Mouse (Mus musculus) layer of hippocampus, adult 8-10 months (tissue): ENCODE results near the gene Kcnk13. TPM values are rescaled to one million over a fixed set of nuclear protein-coding genes. Genes with fewer than 3 reads are reported as not detected.

Experiments used
- DNase-seq, 2 experiments: peaks; one replicate each; pipeline ENCODE4 v3.0.0; 2022; ENCODE audit warnings: low spot score in 2 of 2
- total RNA-seq, 4 experiments: library from RNA; stranded (reverse); gene quantifications; 2 replicates each; pipeline ENCODE4 v1.2.4; 2022

Kcnk13 gene
- total RNA-seq, 4 experiments from 2014 or later = 8.7 to 10.1 (median 8.9) TPM

DNA sequence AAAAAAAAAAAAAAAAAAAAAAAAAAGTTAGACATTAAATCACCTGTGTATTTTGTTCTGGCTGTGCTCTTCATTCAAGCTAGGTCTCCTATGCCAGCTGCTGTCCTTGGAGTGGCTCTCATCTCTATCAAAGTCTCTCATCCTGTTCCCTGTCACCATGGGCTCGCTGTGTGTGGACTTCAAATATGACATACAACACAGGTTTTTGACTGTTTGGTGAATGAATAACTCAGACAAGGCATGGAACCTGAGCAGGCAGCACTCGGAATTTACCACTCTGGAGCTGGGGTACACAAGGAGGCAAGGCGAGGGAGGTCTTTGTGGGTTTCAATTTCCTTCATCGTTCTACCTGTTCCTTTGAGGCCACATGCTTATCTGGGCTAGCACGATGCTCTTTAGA lies 50.8 kb downstream of the Kcnk13 start:
- no peak for DNase-seq

DNA sequence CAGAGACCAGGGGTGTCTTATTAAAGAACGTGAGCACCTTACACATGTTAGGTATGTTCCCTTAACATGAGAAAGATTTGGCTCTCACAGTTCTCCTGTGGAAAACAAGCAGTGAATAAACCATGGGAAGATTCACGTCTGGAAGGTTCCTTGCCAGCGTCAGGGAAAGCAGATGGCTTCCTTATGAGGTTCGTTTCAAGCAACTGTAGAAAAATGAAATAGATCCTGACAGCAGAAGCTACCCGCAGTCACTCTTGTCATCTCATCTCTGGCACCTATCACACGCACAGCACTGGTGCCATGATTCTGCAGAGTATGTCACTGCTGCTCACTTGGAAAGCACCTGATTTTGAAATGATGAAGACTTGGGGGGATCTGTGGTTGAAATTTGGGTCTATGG lies 53.4 kb downstream of the Kcnk13 start:
- DNase-seq = no peak

DNA sequence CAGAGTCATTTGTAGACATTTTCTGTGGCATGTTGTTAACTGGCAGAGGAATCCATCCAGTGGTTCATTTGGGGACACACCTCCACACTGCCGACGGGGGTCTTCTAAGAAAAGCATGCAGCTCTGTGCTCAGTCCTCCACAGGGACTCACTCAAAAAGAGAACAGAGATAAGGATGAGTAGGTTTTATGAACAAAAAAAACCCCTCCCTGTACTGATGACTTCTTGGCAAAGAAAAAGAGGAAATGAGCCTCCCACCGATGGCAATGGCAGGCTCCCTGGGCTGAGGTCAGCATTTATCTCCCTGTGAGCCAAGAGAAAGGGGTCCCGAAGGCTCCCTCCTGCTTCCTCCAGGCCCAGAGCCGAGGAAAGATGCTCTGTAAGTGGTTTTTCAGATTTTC lies 58.2 kb downstream of the Kcnk13 start:
- DNase-seq = no peak

DNA sequence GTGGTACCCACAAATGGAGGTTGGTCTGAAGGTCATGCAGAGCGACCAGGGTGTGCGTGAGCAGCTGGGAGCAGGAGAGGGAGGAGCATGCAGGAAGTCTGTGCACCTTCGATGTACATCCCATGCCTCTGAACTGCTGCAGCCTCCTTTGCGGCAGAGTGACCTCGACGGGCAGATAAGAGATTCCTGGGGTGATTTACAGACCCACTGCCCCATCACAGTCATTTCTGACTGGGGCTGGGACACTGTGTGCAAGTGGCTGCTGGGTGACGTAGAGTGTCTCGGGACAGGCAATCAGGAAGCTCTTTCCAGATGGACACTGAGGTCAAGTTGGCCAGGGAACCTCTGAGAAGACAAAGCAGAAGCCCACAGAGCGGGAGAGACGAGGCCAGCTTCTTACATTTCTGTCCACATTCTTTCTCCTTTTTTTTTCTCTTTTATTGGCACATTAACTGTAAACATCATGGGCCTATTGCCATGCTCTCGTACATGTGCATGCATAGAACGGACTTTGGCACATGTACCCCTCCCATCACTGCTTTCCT lies 59.6 kb downstream of the Kcnk13 start:
- DNase-seq = no peak

DNA sequence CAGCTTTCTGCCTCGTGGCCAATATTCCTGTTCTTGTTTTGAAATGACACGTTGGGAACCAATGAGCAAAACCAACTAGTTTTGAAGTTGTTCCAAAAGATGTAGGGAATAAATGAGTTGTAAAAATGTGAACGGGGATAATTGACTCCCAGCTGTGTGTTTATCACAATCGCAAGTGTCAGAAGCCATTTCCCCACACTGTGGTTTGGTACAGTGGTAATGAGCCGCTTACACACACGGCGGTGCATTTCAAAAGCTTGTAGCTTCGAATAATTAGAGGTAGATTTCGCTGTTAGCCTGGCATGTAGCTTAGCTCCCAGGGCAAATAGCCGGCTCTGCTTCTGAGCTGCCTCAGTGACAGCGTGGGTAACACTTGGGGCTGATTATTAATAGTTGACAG lies 61.4 kb downstream of the Kcnk13 start:
- no peak for DNase-seq

DNA sequence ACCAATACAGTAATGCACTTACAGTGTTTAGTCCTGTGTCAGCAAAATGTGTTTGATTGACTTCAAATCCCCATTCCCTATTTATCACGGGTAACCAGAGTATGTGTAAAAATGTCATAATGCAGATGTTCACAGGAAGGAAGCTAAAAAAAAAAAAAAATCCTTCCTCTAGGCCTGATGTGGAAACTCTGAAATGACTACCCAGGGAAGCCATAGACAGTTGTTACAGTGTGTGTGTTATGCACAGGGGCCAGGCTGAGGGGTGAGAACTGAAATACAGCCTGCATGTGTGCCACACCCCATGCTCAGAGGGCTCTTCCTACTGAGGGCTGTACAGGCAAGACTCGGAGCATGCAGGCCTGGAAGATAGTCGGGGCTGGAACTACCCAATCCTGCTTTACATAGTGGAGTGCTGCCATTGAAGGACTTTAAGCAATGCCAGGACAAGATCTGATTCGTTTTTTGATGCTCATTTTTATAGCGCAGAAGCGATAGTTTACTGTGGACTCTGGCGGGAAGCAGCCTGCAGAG lies 62.5 kb downstream of the Kcnk13 start:
- no peak for DNase-seq

DNA sequence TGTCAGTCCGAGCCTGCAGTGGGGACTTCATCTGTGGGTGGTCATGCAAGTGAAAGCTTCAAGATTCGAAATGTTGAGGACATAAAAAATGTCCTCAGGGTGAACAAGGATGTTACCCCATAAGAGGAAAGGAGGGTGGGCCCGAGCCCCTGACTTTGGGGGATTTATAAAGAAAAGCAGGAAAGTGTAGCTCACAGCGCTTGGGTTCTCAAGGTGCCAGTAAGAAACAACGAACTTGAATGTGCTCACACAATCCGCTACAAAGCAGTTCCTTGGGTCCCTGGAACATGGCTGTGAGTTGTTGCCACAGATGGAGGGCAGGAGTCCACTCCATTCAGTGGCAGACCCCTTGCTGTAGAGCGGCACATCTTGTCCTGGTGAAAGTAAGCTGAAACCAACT lies 63.0 kb downstream of the Kcnk13 start:
- DNase-seq = no peak

DNA sequence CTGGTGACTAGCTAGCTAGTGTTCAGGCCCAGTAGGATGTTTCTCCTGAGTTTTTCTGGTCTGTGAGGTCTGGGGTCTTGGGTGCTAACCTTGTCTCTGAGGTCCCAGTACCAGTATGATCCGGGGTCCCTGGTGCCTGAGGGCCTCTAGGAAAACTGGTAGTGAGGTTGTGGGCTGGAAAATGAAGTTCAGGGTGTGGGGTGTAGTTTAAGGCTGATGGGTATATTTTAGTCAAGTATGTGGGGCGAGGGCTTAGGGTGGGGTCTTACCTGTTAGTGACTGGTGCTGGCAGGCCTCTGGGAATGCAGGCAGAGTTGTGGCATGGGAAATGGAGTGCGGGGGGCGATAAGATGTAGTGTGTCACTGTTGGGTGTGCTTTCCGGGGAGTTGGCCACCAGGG lies 67.4 kb downstream of the Kcnk13 start:
- DNase-seq = no peak

DNA sequence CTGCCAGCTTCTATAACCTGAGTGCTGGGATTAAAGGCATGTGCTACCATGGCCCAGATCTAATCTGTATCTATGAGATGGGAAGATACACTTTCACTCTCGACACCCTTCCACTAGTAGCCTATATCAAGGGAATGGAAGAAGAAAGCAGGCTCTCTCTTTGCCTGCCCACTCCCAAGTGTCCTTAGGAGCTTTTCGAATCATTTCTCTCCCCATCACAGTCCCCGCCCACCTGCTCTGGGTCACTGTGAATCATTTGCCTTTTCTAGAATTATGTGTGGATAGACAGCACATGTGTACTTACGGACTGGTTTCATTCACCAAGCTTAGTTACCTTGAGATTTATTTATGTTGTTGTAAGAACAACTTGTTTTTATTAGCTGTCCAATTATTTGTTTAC lies 68.2 kb downstream of the Kcnk13 start:
- no peak for DNase-seq

DNA sequence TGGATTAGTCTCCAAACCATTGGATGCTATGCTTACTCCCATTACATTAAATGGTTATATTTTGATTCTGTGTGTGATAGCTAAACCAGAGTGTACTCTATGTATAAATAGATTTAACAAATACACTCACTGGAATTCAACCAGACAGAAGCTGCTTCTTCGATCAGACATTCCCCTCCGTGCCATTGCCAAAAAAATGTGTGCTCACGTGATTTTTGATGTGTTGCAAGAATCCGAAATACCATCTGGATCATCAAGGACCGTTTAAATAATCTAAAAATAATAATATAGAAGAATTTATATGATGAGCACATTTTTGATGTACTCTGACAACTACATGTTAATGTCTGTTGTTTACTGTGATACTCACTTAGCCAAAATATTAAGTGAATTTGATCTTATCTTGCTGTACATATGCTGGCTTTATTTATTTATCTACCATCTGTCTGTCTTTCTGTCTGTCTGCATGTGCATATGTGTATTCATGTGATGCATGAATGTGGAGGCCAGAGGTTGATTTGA lies 74.5 kb downstream of the Kcnk13 start:
- DNase-seq = no peak

DNA sequence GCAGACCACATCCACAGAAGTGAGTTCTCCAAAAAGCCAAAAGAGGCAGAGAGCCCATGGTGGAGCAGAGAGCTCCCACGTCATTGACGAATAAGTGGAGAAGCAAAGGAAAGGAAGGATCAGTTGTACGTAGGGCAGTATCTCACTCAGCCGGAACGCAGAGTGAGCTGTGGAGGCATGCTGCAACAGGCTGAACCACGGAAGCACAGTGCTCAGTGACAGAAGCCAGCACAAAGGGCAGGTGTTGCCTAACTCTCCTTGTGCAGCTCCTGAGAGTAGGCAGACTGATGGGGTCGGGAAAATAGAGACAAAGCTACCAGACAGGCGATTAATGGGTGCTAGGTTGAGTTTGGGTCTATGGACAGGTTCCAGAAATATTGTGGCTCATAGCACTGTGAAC lies 77.8 kb downstream of the Kcnk13 start:
- DNase-seq = no peak

DNA sequence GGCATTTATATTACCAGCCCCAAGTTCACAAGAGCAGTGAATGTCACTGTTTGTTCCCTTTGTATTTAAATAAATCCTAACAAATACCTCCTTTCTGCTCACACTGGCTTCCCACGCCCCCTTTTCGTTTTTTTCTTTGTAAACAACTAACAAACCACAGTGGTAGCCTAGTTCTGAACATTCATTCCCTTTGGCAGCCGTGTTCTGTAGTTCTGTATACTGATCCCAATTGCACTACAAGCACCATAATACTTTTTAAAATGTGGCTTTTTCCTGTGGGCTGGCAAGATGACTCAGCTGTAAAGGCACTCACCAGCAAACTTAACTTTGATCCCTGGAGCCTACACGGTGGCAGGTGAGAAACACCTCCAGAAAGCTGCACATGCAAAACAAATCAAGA lies 80.4 kb downstream of the Kcnk13 start:
- no peak for DNase-seq

DNA sequence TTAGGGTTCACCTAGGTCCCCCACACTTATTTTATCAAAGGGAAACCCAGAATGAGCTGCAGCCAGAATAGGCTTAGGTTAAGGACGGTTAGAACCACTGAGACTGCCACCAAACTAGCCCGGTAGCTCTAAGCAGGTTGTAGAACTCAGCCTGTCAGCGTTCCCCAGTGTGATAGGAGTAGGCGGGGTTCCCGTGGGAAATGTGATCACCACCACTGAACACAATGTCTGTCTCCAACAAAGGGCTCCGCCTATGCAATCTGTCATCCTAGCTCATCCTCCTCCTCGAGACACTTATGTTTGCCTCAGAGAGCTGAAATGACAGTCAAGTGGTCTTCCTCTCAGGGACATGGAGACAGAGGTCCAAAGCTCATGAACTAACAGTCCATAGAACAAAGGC lies 86.3 kb downstream of the Kcnk13 start:
- DNase-seq = peak in 1 of 2 experiments; percentile 23

DNA sequence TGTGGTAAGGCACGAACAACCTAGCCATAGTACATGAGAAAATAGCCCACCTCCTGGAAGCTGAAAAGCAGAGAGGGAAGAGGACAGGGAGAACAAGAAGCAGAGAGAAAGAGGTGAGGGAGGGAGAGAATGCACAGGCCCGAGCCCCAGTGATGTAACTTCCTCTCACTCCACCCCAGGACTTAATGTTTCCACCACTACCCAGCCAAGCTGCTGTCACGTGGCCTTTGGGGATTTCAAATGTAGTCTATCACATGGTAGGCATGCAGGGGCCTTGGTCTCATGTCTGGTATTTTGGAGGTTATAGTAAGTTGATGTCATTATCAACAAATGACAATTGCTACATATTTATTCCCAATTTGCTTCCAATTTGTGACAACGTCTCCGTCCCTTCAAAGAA lies 89.3 kb downstream of the Kcnk13 start:
- DNase-seq = no peak

DNA sequence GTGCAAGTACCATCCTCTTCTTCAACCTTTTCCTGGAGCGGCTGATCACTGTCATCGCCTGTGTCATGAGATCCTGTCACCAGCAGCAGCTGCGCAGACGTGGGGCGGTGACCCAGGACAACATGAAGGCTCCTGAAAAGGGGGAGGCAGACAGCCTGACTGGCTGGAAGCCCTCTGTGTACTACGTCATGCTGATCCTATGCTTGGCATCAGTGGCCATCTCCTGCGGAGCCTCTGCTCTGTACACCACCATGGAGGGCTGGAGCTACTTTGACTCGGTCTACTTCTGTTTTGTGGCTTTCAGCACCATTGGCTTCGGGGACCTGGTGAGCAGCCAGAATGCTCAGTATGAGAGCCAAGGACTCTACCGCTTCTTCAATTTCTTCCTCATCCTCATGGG lies 96.8 kb downstream of the Kcnk13 start:
- no peak for DNase-seq

DNA sequence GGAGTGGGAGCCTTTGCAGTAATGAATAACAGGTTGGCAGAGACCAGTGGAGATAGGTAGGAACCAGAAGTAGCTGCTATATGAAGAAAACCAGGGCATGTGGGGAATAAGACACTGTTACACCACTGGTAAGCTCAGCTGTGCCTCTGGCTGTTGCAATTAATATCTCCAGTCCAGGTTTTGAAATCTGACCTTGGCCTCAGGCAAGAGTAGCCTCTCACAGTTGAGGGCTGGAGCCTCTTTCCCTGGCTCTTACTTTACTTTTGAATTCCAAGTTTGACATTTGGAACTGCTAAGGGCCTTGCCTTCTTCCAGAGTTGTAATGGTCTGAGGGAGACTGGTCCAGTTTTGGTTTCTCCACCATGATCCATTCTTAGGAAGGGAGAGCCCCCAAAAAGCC lies 97.5 kb downstream of the Kcnk13 start:
- DNase-seq = no peak

DNA sequence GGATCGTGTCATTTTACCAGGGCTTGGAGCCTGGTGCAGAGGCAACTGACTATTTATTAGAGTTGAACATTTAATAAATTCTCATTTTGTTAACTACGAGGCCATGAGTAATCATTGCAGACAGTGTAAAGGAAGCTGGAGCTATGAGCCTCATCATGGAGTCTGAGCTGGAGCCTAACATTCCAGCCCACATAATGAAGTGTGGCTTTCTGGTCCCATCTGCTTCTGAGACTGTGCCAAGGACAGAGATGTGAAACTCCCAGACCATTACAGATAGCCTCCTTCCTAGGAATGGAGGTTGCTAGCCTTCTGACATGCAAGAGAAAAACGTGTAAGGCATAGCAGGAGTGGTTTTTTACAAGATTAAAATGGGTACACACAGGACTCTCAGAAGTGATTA lies 98.3 kb downstream of the Kcnk13 start:
- DNase-seq = no peak

DNA sequence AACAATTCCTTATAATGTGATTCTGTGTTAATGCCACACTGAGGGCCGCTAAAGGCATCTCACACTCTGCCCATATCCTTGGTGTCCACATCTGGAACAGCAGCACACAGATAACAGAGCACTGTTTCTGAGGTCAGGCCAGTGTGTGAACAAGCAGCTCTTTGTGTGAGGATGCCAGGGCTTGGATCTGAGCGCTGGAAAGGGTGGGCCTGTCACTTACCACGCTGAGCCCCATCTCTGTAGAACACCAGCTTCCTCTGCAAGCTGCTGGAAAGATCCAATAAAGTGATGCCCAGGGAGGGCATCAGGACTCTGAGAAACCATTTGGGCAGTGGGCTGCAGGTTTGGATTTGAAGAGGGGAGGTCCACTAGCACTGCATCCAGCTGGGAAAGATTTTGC lies 100.8 kb downstream of the Kcnk13 start:
- peak; percentile 49 to 50 for DNase-seq

DNA sequence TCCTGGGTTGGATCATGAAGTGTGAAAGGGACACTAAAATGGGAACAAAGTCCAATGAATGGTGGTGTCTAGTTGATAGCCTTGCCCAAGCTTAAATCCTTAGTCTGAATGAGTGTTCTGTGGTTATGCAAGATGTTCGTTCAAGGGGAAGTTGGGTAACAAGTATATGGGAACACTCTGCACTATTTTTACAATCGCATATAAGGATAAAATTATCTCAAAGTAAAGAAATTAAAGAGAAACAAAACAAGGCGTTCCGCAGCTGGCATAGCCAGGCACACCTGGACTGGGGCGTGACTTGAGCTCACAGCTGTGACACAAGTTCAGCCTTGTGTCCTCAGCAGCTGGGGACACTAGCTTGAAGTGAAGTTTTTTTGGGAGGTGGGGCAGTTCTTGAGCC lies 103.2 kb downstream of the Kcnk13 start:
- no peak for DNase-seq

DNA sequence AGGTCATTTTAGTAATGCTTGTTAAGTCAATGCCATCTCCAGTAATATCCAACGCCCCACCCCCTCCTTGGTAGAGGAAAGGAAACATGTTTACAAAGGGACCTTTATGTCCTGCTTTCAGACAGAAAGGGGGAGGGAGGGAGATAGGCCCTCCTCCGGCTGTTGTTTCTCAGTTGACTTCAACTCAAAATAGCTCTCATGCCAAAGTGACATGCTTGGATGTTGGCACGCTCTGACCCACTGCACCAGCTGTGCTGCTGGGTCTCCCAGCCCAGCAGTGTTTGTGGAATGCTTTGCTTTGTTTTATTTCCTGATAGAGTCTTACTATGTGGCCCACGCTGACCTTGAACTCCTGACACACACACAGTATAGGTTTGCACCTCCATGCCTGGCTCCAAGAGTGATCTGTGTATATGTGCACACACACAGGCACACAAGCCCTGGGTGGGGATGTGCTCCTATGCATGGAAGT lies 108.9 kb downstream of the Kcnk13 start:
- DNase-seq = peak; percentile 39 to 60

DNA sequence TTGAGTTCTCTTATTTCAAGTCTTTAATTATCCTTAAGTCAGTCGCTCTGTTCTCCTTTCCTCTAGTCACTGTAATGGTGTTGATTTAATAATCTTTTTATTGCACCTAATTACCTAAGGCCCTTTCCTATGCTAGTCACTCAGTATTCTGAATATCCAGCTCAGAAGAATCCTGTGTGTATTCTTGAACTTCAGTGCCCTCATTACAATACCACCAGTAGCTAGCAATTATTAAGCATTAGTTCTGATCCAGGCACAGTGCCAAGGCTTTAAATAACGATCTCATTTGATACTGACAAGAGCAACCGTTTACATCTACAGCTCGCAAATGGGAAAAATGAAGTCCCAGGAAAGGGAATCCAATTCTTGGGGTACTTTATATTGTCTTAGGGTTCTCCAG lies 111.4 kb downstream of the Kcnk13 start:
- DNase-seq = no peak

DNA sequence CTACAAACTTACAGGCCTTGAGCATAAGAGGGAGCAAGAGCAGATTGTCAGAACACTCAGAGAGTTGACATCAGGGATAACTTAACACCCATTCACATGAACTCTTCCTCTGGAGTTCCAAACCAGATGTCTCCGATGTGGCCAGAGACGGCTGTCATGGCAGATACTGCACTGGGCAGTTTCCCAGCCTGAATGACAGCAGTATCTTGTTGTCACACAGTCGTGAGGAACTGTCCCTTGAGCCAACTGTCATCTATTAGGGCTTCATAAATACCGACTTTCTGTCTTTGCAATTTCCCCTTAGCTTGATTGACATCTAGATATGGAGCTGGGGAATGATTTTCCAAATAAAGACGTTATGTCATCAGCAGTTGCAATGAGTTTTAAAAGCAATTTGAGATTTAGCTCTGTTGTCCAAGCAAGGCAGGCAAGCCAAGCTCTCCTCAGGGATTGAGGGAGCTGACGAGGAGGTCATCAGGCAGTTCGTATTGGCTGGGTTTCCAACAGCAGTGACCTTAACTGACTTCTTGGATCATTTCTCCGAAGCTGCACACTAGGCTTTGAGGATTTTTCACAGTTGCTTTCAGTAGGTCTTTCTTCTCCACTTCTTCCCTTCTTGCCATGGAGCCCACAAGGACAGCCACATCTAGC lies 115.5 kb downstream of the Kcnk13 start:
- DNase-seq = no peak

DNA sequence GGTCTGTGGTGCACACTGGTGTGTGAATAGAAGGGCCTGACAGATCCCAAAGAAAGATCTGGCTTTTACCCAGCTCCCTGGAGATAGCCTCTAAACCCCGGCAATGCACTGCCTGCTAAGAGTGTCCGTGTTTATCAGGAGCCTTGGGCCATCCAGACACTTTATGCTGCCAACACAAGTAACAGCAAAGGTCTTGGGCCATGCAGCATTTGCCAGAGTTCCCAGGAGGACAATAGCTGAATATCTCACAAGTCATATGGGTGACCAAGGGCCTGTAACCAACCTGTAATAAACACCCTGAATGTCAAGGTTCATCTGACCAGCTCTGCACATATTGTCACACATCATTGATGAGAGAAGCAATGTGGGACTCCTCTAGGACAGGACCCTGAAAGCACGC lies 123.7 kb downstream of the Kcnk13 start:
- no peak for DNase-seq
